Mouse (Mus musculus) hindbrain, embryonic 11.5 days (tissue): ENCODE measurements around the gene Fh1. TPM values are rescaled to one million over a fixed set of nuclear protein-coding genes. Genes with fewer than 3 reads are reported as not detected.

Experiments used
- ATAC-seq: fragments of 200-750 bp; cut with Nextera tagmentation; 2 replicates; pipeline ENCODE4 v1.8.0; 2017; ENCODE audit warnings: mild to moderate bottlenecking, moderate TSS enrichment, moderate library complexity; ENCODE audit not compliant: low FRiP score
- DNase-seq: peaks from one replicate; pipeline ENCODE4 v3.0.0-alpha.2; 2015; ENCODE audit warnings: low spot score
- H3K27ac ChIP-seq: fragments of 300-500 bp; sonication (generic); 2 replicates; pipeline ENCODE4 v1.5.1; 2014; ENCODE audit warnings: mild to moderate bottlenecking, low read depth, low read length
- H3K27me3 ChIP-seq: fragments of 300-500 bp; sonication (generic); 2 replicates; pipeline ENCODE4 v1.6.1; 2014; ENCODE audit warnings: mild to moderate bottlenecking, low read length, moderate library complexity, mixed read lengths; ENCODE audit not compliant: control insufficient read depth, insufficient read depth
- H3K36me3 ChIP-seq: fragments of 300-500 bp; sonication (generic); 2 replicates; pipeline ENCODE4 v1.6.1; 2014; ENCODE audit warnings: mild to moderate bottlenecking, low read length, moderate library complexity, mixed read lengths; ENCODE audit not compliant: control insufficient read depth, insufficient read depth
- H3K4me1 ChIP-seq: fragments of 300-500 bp; sonication (generic); replicated peaks from 2 replicates; pipeline ENCODE4 v1.6.1; 2014; ENCODE audit warnings: low read length, mixed read lengths; ENCODE audit not compliant: control insufficient read depth, insufficient read depth
- H3K4me2 ChIP-seq: fragments of 300-500 bp; sonication (generic); replicated peaks from 2 replicates; pipeline ENCODE4 v1.6.1; 2014; ENCODE audit warnings: mild to moderate bottlenecking, low read depth, low read length
- H3K4me3 ChIP-seq: fragments of 300-500 bp; sonication (generic); 2 replicates; pipeline ENCODE4 v1.5.1; 2014; ENCODE audit warnings: low read depth, low read length
- H3K9ac ChIP-seq: fragments of 300-500 bp; sonication (generic); 2 replicates; pipeline ENCODE4 v1.6.1; 2014; ENCODE audit warnings: low read depth, low read length
- H3K9me3 ChIP-seq: fragments of 300-500 bp; sonication (generic); 2 replicates; pipeline ENCODE4 v1.6.1; 2016; ENCODE audit warnings: low read length; ENCODE audit not compliant: control insufficient read depth
- WGBS: fragments of 180-500 bp; shearing (Covaris S2); extraction: QIAGEN DNeasy Blood & Tissue Kit; methylation state at CpG from one replicate; pipeline ENCODE4 v1.1.7; 2014; 5-methylcytosine and 5-hydroxymethylcytosine counted together
- polyA plus RNA-seq: library from polyadenylated mRNA; unstranded; fragments of >200 nt; fragmentation: Nextera tagmentation; extraction: Ambion mirVana; gene quantifications from 2 replicates; pipeline ENCODE4 v1.2.1, GENCODE M21; 2014

Fh1 gene
- polyA plus RNA-seq, 1 experiment from 2014 or later = 87.3 TPM

GRCm38 (mm10) chr1:175648615-175649014 is 23.2 kb upstream of the Fh1 start:
- no peak for ATAC-seq

GRCm38 (mm10) chr1:175646952-175647351 is 21.5 kb upstream of the Fh1 start:
- ATAC-seq = no peak

More at GRCm38 (mm10) chr1:175648615-175649014, 23.2 kb upstream of the Fh1 start:
- Histone ChIP-seq H3K4me2 (no peak overlapping the region), H3K9ac (no peak overlapping the region), H3K27me3 (no peaks in the 10 kb centered on the region), H3K4me3 (no peak overlapping the region), H3K27ac (no peak overlapping the region), H3K36me3 (no peaks in the 10 kb centered on the region), H3K4me1 (no peaks in the 10 kb centered on the region), H3K9me3 (no peaks in the 10 kb centered on the region)
- DNase-seq = no peak
- 93% methylated on average over 4 of the region's 4 CpGs for WGBS

GRCm38 (mm10) chr1:175643496-175644265 is 18.2 kb upstream of the Fh1 start:
- Histone ChIP-seq H3K36me3 (no peaks in the 10 kb centered on the region), H3K27me3 (no peaks in the 10 kb centered on the region), H3K27ac (no peak overlapping the region), H3K4me3 (no peak overlapping the region), H3K9me3 (no peaks in the 10 kb centered on the region), H3K9ac (no peak overlapping the region), H3K4me1 (no peaks in the 10 kb centered on the region), H3K4me2 (no peak overlapping the region)
- DNase-seq = no peak
- no peak for ATAC-seq
- 72% methylated on average over 5 of the region's 5 CpGs for WGBS

More at GRCm38 (mm10) chr1:175646952-175647351, 21.5 kb upstream of the Fh1 start:
- Histone ChIP-seq H3K36me3 (no peaks in the 10 kb centered on the region), H3K4me3 (no peak overlapping the region), H3K27ac (no peak overlapping the region), H3K9me3 (no peaks in the 10 kb centered on the region), H3K9ac (no peak overlapping the region), H3K4me1 (no peaks in the 10 kb centered on the region), H3K4me2 (no peak overlapping the region), H3K27me3 (no peaks in the 10 kb centered on the region)
- 83% methylated on average over 9 of the region's 9 CpGs for WGBS
- DNase-seq = no peak

DNA sequence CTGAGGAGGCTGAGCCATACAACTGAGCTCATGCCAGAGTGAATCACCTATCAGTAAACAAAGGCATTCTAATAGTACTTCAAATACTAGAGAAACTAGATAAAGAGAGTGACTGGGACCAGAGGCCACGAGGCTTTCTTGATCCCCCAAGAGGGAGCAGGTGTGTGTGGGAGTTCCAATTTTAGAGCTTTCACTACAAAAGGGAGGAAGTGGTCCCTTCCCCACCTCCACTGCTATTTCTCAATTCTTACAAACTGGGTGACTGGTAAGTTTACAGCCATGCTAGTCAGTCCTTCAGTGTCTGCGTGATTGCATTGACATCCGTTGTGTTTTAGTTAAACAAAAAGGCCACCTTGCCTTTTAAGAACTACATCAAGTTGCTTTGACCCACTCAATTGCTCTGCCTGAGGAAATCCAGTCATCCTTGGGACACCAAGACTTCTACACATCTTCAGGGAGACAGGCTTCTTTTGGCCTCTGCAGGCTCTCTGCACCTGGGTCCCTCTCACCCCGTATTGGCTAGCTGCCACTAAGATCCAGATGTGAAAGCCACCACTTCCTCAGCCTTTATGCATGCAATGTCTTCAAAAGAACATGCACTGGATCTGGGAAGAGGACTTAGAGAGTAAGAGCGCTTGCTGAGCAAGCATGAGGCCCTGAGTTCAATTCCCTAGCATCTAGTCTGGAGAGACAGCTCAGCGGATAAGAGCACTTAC is 15.2 kb upstream of the Fh1 start:
- no peak for ATAC-seq
- H3K36me3 ChIP-seq = no peaks in the 10 kb centered on the region
- no peak overlapping the region for H3K9ac ChIP-seq
- H3K4me2 ChIP-seq = no peak overlapping the region
- no peak for DNase-seq
- H3K9me3 ChIP-seq = no peaks in the 10 kb centered on the region
- H3K4me3 ChIP-seq = no peak overlapping the region
- H3K27me3 ChIP-seq = no peaks in the 10 kb centered on the region
- H3K27ac ChIP-seq = no peak overlapping the region
- WGBS = 88% methylated on average over 6 of the region's 6 CpGs
- H3K4me1 ChIP-seq = no peaks in the 10 kb centered on the region

GRCm38 (mm10) chr1:175639072-175639471 is 13.6 kb upstream of the Fh1 start:
- H3K27me3 ChIP-seq = no peaks in the 10 kb centered on the region
- no peak overlapping the region for H3K27ac ChIP-seq
- no peaks in the 10 kb centered on the region for H3K9me3 ChIP-seq
- H3K9ac ChIP-seq = no peak overlapping the region
- no peaks in the 10 kb centered on the region for H3K36me3 ChIP-seq
- DNase-seq (no peak), ATAC-seq (no peak)
- WGBS = 90% methylated on average over 7 of the region's 7 CpGs
- no peak overlapping the region for H3K4me3 ChIP-seq
- H3K4me1 ChIP-seq = no peaks in the 10 kb centered on the region
- no peak overlapping the region for H3K4me2 ChIP-seq

GRCm38 (mm10) chr1:175637677-175638076 is 12.2 kb upstream of the Fh1 start:
- Histone ChIP-seq H3K4me2 (no peak overlapping the region), H3K9ac (no peak overlapping the region), H3K4me1 (no peaks in the 10 kb centered on the region), H3K27me3 (no peaks in the 10 kb centered on the region), H3K4me3 (no peak overlapping the region), H3K36me3 (no peaks in the 10 kb centered on the region), H3K27ac (no peak overlapping the region), H3K9me3 (no peaks in the 10 kb centered on the region)
- WGBS = 81% methylated on average over 7 of the region's 7 CpGs
- no peak for ATAC-seq
- DNase-seq = no peak

GRCm38 (mm10) chr1:175632470-175632869 is 7.0 kb upstream of the Fh1 start:
- DNase-seq = no peak
- no peaks in the 10 kb centered on the region for H3K9me3 ChIP-seq
- WGBS = over 99% methylated on average over 14 of the region's 14 CpGs

GRCm38 (mm10) chr1:175631721-175632221 is 6.3 kb upstream of the Fh1 start:
- no peak overlapping the region for H3K27ac ChIP-seq
- no peaks in the 10 kb centered on the region for H3K9me3 ChIP-seq
- no peaks in the 10 kb centered on the region for H3K27me3 ChIP-seq
- no peak for ATAC-seq
- 86% methylated on average over 10 of the region's 10 CpGs for whole genome bisulfite sequencing
- H3K4me3 ChIP-seq = no peak overlapping the region
- no peaks in the 10 kb centered on the region for H3K4me1 ChIP-seq
- H3K9ac ChIP-seq = no peak overlapping the region
- H3K36me3 ChIP-seq = no peaks in the 10 kb centered on the region
- no peak overlapping the region for H3K4me2 ChIP-seq
- DNase-seq = no peak

More at GRCm38 (mm10) chr1:175632470-175632869, 7.0 kb upstream of the Fh1 start:
- ATAC-seq = no peak
- Histone ChIP-seq H3K27me3 (no peaks in the 10 kb centered on the region), H3K9ac (no peak overlapping the region), H3K4me3 (no peak overlapping the region), H3K27ac (no peak overlapping the region), H3K36me3 (no peaks in the 10 kb centered on the region), H3K4me1 (no peaks in the 10 kb centered on the region), H3K4me2 (no peak overlapping the region)
